Mouse (Mus musculus): ENCODE measurements at regions not wholly inside any gene's neighbourhood (a gene's known extent, or its start where the extent isn't known, plus 50 kb on each side); places are given as distances from the start of the nearest gene placed in this dataset.

GRCm38 (mm10) chr12:12610861-12611260 lies 330.9 kb downstream of the Mycn start:
- no peaks in the 10 kb centered on the region for H3K36me3 ChIP-seq (ENCODE audit: control insufficient read depth)
- TF ChIP-seq TAL1 (IDR thresholded peaks at IDR 0.05; ENCODE audit: low read length) (no peak), GATA1 (IDR thresholded peaks at IDR 0.05; ENCODE audit: low read length) (no peak)
- no peaks in the 10 kb centered on the region for H3K4me1 ChIP-seq (ENCODE audit: control insufficient read depth)
- H3K9me3 ChIP-seq (ENCODE audit: control insufficient read depth, low read length), result no peaks in the 10 kb centered on the region
- no peak overlapping the region for H3K4me3 ChIP-seq (replicated peaks)
- no peaks in the 10 kb centered on the region for H3K27me3 ChIP-seq (ENCODE audit: control insufficient read depth)

- no peaks in the 10 kb centered on the region for H3K27me3 ChIP-seq (ENCODE audit: control insufficient read depth)
- no peaks in the 10 kb centered on the region for H3K9me3 ChIP-seq (ENCODE audit: control insufficient read depth, low read length)
- no peak overlapping the region for H3K4me3 ChIP-seq (replicated peaks)
- no peaks in the 10 kb centered on the region for H3K36me3 ChIP-seq (ENCODE audit: control insufficient read depth)
- no peaks in the 10 kb centered on the region for H3K4me1 ChIP-seq (ENCODE audit: control insufficient read depth)
- TF ChIP-seq TAL1 (IDR thresholded peaks at IDR 0.05; ENCODE audit: low read length), result no peak
- no peak for TF ChIP-seq GATA1 (IDR thresholded peaks at IDR 0.05; ENCODE audit: low read length)
Observed at GRCm38 (mm10) chr12:12607995-12608394, 333.7 kb downstream of the Mycn start.

- Histone ChIP-seq H3K36me3 (ENCODE audit: control insufficient read depth) (no peaks in the 10 kb centered on the region), H3K4me3 (replicated peaks) (no peak overlapping the region), H3K27me3 (ENCODE audit: control insufficient read depth) (no peaks in the 10 kb centered on the region), H3K9me3 (ENCODE audit: control insufficient read depth, low read length) (no peaks in the 10 kb centered on the region), H3K4me1 (ENCODE audit: control insufficient read depth) (no peaks in the 10 kb centered on the region)
- no peak for TF ChIP-seq GATA1 (IDR thresholded peaks at IDR 0.05; ENCODE audit: low read length)
- TF ChIP-seq TAL1 (IDR thresholded peaks at IDR 0.05; ENCODE audit: low read length), result no peak
Observed at GRCm38 (mm10) chr12:12606911-12607310, 334.8 kb downstream of the Mycn start.

GRCm38 (mm10) chr12:12605495-12605894 lies 336.2 kb downstream of the Mycn start:
- Histone ChIP-seq H3K27me3 (ENCODE audit: control insufficient read depth) (no peaks in the 10 kb centered on the region), H3K4me1 (ENCODE audit: control insufficient read depth) (no peaks in the 10 kb centered on the region), H3K9me3 (ENCODE audit: control insufficient read depth, low read length) (no peaks in the 10 kb centered on the region), H3K36me3 (ENCODE audit: control insufficient read depth) (no peaks in the 10 kb centered on the region), H3K4me3 (replicated peaks) (no peak overlapping the region)
- no peak for TF ChIP-seq TAL1 (IDR thresholded peaks at IDR 0.05; ENCODE audit: low read length)
- no peak for TF ChIP-seq GATA1 (IDR thresholded peaks at IDR 0.05; ENCODE audit: low read length)

GRCm38 (mm10) chr12:12601362-12601761 lies 339.4 kb downstream of the Fam49a start:
- TF ChIP-seq GATA1 (IDR thresholded peaks at IDR 0.05; ENCODE audit: low read length) (no peak), TAL1 (IDR thresholded peaks at IDR 0.05; ENCODE audit: low read length) (no peak)
- Histone ChIP-seq H3K27me3 (ENCODE audit: control insufficient read depth) (no peaks in the 10 kb centered on the region), H3K36me3 (ENCODE audit: control insufficient read depth) (no peaks in the 10 kb centered on the region), H3K4me3 (replicated peaks) (no peak overlapping the region), H3K9me3 (ENCODE audit: control insufficient read depth, low read length) (no peaks in the 10 kb centered on the region), H3K4me1 (ENCODE audit: control insufficient read depth) (no peaks in the 10 kb centered on the region)

- no peak overlapping the region for H3K4me3 ChIP-seq (replicated peaks)
- no peaks in the 10 kb centered on the region for H3K4me1 ChIP-seq (ENCODE audit: control insufficient read depth)
- H3K27me3 ChIP-seq (ENCODE audit: control insufficient read depth), result no peaks in the 10 kb centered on the region
- TF ChIP-seq TAL1 (IDR thresholded peaks at IDR 0.05; ENCODE audit: low read length) (no peak), GATA1 (IDR thresholded peaks at IDR 0.05; ENCODE audit: low read length) (no peak)
- no peaks in the 10 kb centered on the region for H3K9me3 ChIP-seq (ENCODE audit: control insufficient read depth, low read length)
- no peaks in the 10 kb centered on the region for H3K36me3 ChIP-seq (ENCODE audit: control insufficient read depth)
Observed at GRCm38 (mm10) chr12:12595399-12595798, 333.5 kb downstream of the Fam49a start.

GRCm38 (mm10) chr12:12594567-12594966 lies 332.6 kb downstream of the Fam49a start:
- Histone ChIP-seq H3K4me3 (replicated peaks) (no peak overlapping the region), H3K9me3 (ENCODE audit: control insufficient read depth, low read length) (no peaks in the 10 kb centered on the region), H3K36me3 (ENCODE audit: control insufficient read depth) (no peaks in the 10 kb centered on the region), H3K27me3 (ENCODE audit: control insufficient read depth) (no peaks in the 10 kb centered on the region), H3K4me1 (ENCODE audit: control insufficient read depth) (no peaks in the 10 kb centered on the region)
- no peak for TF ChIP-seq TAL1 (IDR thresholded peaks at IDR 0.05; ENCODE audit: low read length)
- no peak for TF ChIP-seq GATA1 (IDR thresholded peaks at IDR 0.05; ENCODE audit: low read length)

GRCm38 (mm10) chr12:12593343-12593742 lies 331.4 kb downstream of the Fam49a start:
- Histone ChIP-seq H3K36me3 (ENCODE audit: control insufficient read depth) (no peaks in the 10 kb centered on the region), H3K4me1 (ENCODE audit: control insufficient read depth) (no peaks in the 10 kb centered on the region), H3K9me3 (ENCODE audit: control insufficient read depth, low read length) (no peaks in the 10 kb centered on the region), H3K4me3 (replicated peaks) (no peak overlapping the region), H3K27me3 (ENCODE audit: control insufficient read depth) (no peaks in the 10 kb centered on the region)
- TF ChIP-seq TAL1 (IDR thresholded peaks at IDR 0.05; ENCODE audit: low read length), result no peak
- TF ChIP-seq GATA1 (IDR thresholded peaks at IDR 0.05; ENCODE audit: low read length), result no peak

GRCm38 (mm10) chr12:12590753-12591291 lies 328.9 kb downstream of the Fam49a start:
- TF ChIP-seq TAL1 (IDR thresholded peaks at IDR 0.05; ENCODE audit: low read length) (no peak), GATA1 (IDR thresholded peaks at IDR 0.05; ENCODE audit: low read length) (no peak)
- H3K4me1 ChIP-seq (ENCODE audit: control insufficient read depth), result no peaks in the 10 kb centered on the region
- H3K4me3 ChIP-seq (replicated peaks), result no peak overlapping the region
- no peaks in the 10 kb centered on the region for H3K27me3 ChIP-seq (ENCODE audit: control insufficient read depth)
- H3K36me3 ChIP-seq (ENCODE audit: control insufficient read depth), result no peaks in the 10 kb centered on the region
- no peaks in the 10 kb centered on the region for H3K9me3 ChIP-seq (ENCODE audit: control insufficient read depth, low read length)

GRCm38 (mm10) chr12:12588771-12589370 lies 326.9 kb downstream of the Fam49a start:
- H3K4me3 ChIP-seq (replicated peaks), result no peak overlapping the region
- TF ChIP-seq TAL1 (IDR thresholded peaks at IDR 0.05; ENCODE audit: low read length) (no peak), GATA1 (IDR thresholded peaks at IDR 0.05; ENCODE audit: low read length) (no peak)

More at GRCm38 (mm10) chr12:12588771-12589370, 326.9 kb downstream of the Fam49a start:
- Histone ChIP-seq H3K27me3 (ENCODE audit: control insufficient read depth) (no peaks in the 10 kb centered on the region), H3K4me1 (ENCODE audit: control insufficient read depth) (no peaks in the 10 kb centered on the region), H3K9me3 (ENCODE audit: control insufficient read depth, low read length) (no peaks in the 10 kb centered on the region), H3K36me3 (ENCODE audit: control insufficient read depth) (no peaks in the 10 kb centered on the region)
